Mouse (Mus musculus) midbrain, embryonic 14.5 days (tissue): ENCODE results near the gene Stat6. TPM values are rescaled to one million over a fixed set of nuclear protein-coding genes. Genes with fewer than 3 reads are reported as not detected.

Experiments
- ATAC-seq: fragments of 200-750 bp; cut with Nextera tagmentation; 2 replicates; pipeline ENCODE4 v1.8.0; 2017; ENCODE audit warnings: moderate number of reproducible peaks, moderate library complexity; ENCODE audit not compliant: low FRiP score, low TSS enrichment
- DNase-seq: peaks from one replicate; pipeline ENCODE4 v3.0.0-alpha.2; 2015
- H3K27ac ChIP-seq: fragments of 300-500 bp; sonication (generic); replicated peaks from 2 replicates; pipeline ENCODE4 v1.5.1; 2014; ENCODE audit warnings: mild to moderate bottlenecking, low read depth, low read length, moderate library complexity
- H3K27me3 ChIP-seq: fragments of 300-500 bp; sonication (generic); 2 replicates; pipeline ENCODE4 v1.6.1; 2014; ENCODE audit warnings: low read length, control low read depth, mixed read lengths; ENCODE audit not compliant: control insufficient read depth, insufficient read depth
- H3K36me3 ChIP-seq: fragments of 300-500 bp; sonication (generic); 2 replicates; pipeline ENCODE4 v1.6.1; 2014; ENCODE audit warnings: low read length, control low read depth; ENCODE audit not compliant: control insufficient read depth, insufficient read depth
- H3K4me1 ChIP-seq: fragments of 300-500 bp; sonication (generic); 2 replicates; pipeline ENCODE4 v1.6.1; 2014; ENCODE audit warnings: mild to moderate bottlenecking, antibody characterized with exemption, low read length, control low read depth; ENCODE audit not compliant: control insufficient read depth, insufficient read depth
- H3K4me2 ChIP-seq: fragments of 300-500 bp; sonication (generic); 2 replicates; pipeline ENCODE4 v1.6.1; 2014; ENCODE audit warnings: mild to moderate bottlenecking, low read length, moderate library complexity
- H3K4me3 ChIP-seq: fragments of 300-500 bp; sonication (generic); replicated peaks from 2 replicates; pipeline ENCODE4 v1.5.1; 2014; ENCODE audit warnings: low read depth, low read length
- H3K9ac ChIP-seq: fragments of 300-500 bp; sonication (generic); replicated peaks from 2 replicates; pipeline ENCODE4 v1.6.1; 2014; ENCODE audit warnings: mild to moderate bottlenecking, low read length, moderate library complexity
- H3K9me3 ChIP-seq: fragments of 300-500 bp; sonication (generic); 2 replicates; pipeline ENCODE4 v1.6.1; 2016; ENCODE audit warnings: low read length, control low read depth, mixed read lengths; ENCODE audit not compliant: control insufficient read depth
- WGBS: fragments of 180-500 bp; shearing (Covaris S2); extraction: QIAGEN DNeasy Blood & Tissue Kit; methylation state at CpG from one replicate; pipeline ENCODE4 v1.1.7; 2014; 5-methylcytosine and 5-hydroxymethylcytosine counted together
- polyA plus RNA-seq: library from polyadenylated mRNA; unstranded; fragments of >200 nt; fragmentation: Nextera tagmentation; extraction: Ambion mirVana; gene quantifications from 2 replicates; pipeline ENCODE4 v1.2.1, GENCODE M21; 2014

Stat6 gene
- polyA plus RNA-seq, 1 experiment from 2014 or later: 4.0 TPM

DNA sequence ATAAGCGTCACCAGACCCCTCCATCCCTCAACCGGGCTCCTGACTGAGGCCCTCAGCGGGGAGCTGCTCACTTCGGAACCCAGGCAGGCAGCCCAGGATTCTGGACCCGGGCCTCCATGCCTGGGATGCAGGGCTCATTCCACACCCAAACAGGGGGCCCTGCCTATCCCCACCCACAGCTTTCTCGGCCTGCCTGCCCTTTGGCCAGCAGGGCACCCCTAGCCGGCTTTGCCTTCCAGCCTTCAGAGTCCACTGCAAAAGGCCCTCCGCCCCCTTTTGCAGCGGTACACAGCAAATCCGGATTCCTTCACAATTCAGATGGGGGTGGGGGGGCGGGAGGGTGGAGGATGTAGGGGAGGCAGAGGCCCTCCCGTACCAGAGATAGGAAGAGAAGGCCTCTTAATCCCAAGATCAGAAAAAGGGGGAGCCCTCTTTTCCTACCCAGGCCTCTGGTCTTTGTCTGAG, 22.8 kb upstream of the Stat6 start:
- Histone ChIP-seq H3K9me3 (no peaks in the 10 kb centered on the region), H3K4me3 (peak overlapping the region; percentile 88), H3K27ac (peak overlapping the region; percentile 90), H3K4me2 (peak overlapping the region; percentile 96), H3K4me1 (peaks cover 46% of the 10 kb centered on the region), H3K27me3 (no peaks in the 10 kb centered on the region), H3K9ac (peak overlapping the region; percentile 95), H3K36me3 (peaks cover 6% of the 10 kb centered on the region; the same call in 1 of the 2 replicates)
- ATAC-seq: peak; percentile 11; the same call in 1 of the 2 replicates
- WGBS: 0% methylated on average over 12 of the region's 12 CpGs
- DNase-seq: peak; percentile 62

GRCm38 (mm10) chr10:127620406-127621190, 22.2 kb upstream of the Stat6 start, which contains the start of gene Lrp1:
Gene Lrp1 (minus strand): TSS chr10:127621148.
- Histone ChIP-seq H3K4me2 (peak within 1 kb of the TSS; percentile 96), H3K27me3 (no peaks in the 10 kb centered on the region), H3K4me3 (peak within 1 kb of the TSS; percentile 88), H3K27ac (peak within 1 kb of the TSS; percentile 90), H3K36me3 (peaks cover 6% of the 10 kb centered on the region; the same call in 1 of the 2 replicates), H3K9me3 (no peaks in the 10 kb centered on the region), H3K4me1 (peaks cover 40% of the 10 kb centered on the region), H3K9ac (peak within 1 kb of the TSS; percentile 95)
- ATAC-seq: peak; percentile 80
- peak; percentile 78 for DNase-seq
- 0% methylated on average over 29 of the region's 32 CpGs for WGBS

- 0% methylated on average over 37 of the region's 39 CpGs for WGBS
- peak; percentile 83 for ATAC-seq
- H3K4me1 ChIP-seq: peaks cover 32% of the 10 kb centered on the region
Measured at GRCm38 (mm10) chr10:127621191-127622056, 21.4 kb upstream of the Stat6 start.

DNA sequence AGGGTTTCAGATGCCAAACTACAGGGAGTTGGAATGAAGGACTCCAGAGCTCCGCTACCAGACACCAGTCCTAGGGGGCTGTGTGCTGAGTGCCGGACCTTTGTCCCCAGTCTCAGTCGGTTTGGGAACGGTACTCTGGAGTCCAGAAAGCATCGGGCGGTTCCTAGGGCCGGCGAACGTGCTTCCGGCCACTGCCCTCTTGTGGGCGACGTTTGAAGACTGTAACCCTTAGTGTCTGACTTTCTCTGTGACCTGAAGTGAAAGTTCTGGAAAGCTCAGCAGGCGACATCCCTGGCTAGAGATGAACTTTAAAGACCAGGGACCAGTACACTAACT, 20.8 kb upstream of the Stat6 start:
- Histone ChIP-seq H3K36me3 (peaks cover 6% of the 10 kb centered on the region; the same call in 1 of the 2 replicates), H3K9me3 (0 out of 2 replicates have a peak, but pooled peaks cover 3% of the 10 kb centered on the region), H3K4me1 (peaks cover 26% of the 10 kb centered on the region), H3K27me3 (no peaks in the 10 kb centered on the region), H3K27ac (peak overlapping the region; percentile 90; the same call in 1 of the 2 replicates), H3K4me2 (peak overlapping the region; percentile 96), H3K9ac (peak overlapping the region; percentile 36; the same call in 1 of the 2 replicates), H3K4me3 (peak overlapping the region; percentile 88)
- ATAC-seq: peak; percentile 3; the same call in 1 of the 2 replicates
- DNase-seq: peak; percentile 67
- under 1% methylated on average over 13 of the region's 13 CpGs for WGBS

More at GRCm38 (mm10) chr10:127621191-127622056, 21.4 kb upstream of the Stat6 start:
- peak overlapping the region; percentile 88 for H3K4me3 ChIP-seq
- 0 out of 2 replicates have a peak, but pooled peaks cover under 1% of the 10 kb centered on the region for H3K9me3 ChIP-seq
- H3K27ac ChIP-seq: peak overlapping the region; percentile 90
- peaks cover 6% of the 10 kb centered on the region; the same call in 1 of the 2 replicates for H3K36me3 ChIP-seq
- peak overlapping the region; percentile 95 for H3K9ac ChIP-seq
- DNase-seq: peak; percentile 95
- no peaks in the 10 kb centered on the region for H3K27me3 ChIP-seq
- H3K4me2 ChIP-seq: peak overlapping the region; percentile 96

GRCm38 (mm10) chr10:127622661-127623060, 20.1 kb upstream of the Stat6 start:
- no peak for ATAC-seq
- Histone ChIP-seq H3K27me3 (no peaks in the 10 kb centered on the region), H3K4me1 (peaks cover 19% of the 10 kb centered on the region), H3K36me3 (no peaks in the 10 kb centered on the region), H3K4me3 (no peak overlapping the region), H3K9me3 (0 out of 2 replicates have a peak, but pooled peaks cover 3% of the 10 kb centered on the region), H3K9ac (no peak overlapping the region), H3K4me2 (peak overlapping the region; percentile 96; the same call in 1 of the 2 replicates), H3K27ac (no peak overlapping the region)
- WGBS: 58% methylated on average over 4 of the region's 4 CpGs
- no peak for DNase-seq

DNA sequence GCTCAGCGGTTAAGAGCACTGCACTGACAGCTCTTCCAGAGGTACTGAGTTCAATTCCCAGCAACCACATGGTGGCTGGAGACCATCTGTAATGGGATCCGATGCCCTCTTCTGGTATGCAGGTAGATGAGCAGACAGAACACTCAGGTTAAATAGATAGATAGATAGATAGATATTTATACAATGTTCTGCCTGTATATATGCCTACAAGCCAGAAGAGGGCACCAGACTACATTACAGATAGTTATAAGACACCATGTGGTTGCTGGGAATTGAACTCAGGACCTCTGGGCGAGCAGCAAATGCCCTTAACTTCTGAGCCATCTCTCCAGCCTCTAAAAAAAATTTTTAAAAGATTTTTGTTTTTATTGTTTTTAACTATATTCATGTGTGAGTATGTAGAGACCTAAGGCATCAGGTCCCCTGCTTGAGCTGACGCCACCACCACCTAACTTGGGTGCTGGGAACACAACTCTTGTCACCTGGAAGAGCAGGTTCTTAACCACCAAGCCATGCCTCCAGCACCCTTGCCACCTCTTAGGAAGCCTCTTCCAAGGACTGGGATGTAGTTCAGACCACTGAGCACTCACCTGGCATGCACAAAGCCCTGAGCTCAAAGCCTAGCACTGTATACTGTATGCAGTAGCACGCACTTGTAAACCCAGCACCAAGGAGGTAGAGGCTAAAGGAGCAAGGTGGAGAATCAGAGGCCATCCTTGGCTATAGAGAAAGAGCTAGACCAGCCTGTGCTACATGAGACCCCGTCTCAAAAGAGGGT, 19.2 kb upstream of the Stat6 start:
- no peaks in the 10 kb centered on the region for H3K27me3 ChIP-seq
- ATAC-seq: no peak
- no peak for DNase-seq
- 0 out of 2 replicates have a peak, but pooled peaks cover 3% of the 10 kb centered on the region for H3K9me3 ChIP-seq
- H3K4me3 ChIP-seq: no peak overlapping the region
- no peaks in the 10 kb centered on the region for H3K36me3 ChIP-seq
- WGBS: 90% methylated on average over 6 of the region's 6 CpGs
- H3K27ac ChIP-seq: no peak overlapping the region
- peaks cover 11% of the 10 kb centered on the region for H3K4me1 ChIP-seq
- no peak overlapping the region for H3K9ac ChIP-seq
- H3K4me2 ChIP-seq: no peak overlapping the region

- no peaks in the 10 kb centered on the region; the same call in 1 of the 2 replicates for H3K4me1 ChIP-seq
- ATAC-seq (no peak), DNase-seq (no peak)
- no peak overlapping the region for H3K9ac ChIP-seq
- 87% methylated on average over 3 of the region's 3 CpGs for WGBS
- H3K4me3 ChIP-seq: no peak overlapping the region
- no peak overlapping the region for H3K4me2 ChIP-seq
- H3K36me3 ChIP-seq: no peaks in the 10 kb centered on the region
- 0 out of 2 replicates have a peak, but pooled peaks cover 3% of the 10 kb centered on the region for H3K9me3 ChIP-seq
- no peaks in the 10 kb centered on the region for H3K27me3 ChIP-seq
- no peak overlapping the region for H3K27ac ChIP-seq
Measured at GRCm38 (mm10) chr10:127626433-127626832, 16.4 kb upstream of the Stat6 start.
